Mouse (Mus musculus) C2C12 (cell line): Measurements from ENCODE around the gene Ssrp1.

ENCODE experiments used
- CEBPB ChIP-seq: IDR thresholded peaks from one replicate; pipeline ENCODE4 v1.6.1; 2011; ENCODE audit warnings: low read depth, mild to moderate bottlenecking, control low read depth, moderate library complexity
- CTCF ChIP-seq: IDR thresholded peaks from one replicate; pipeline ENCODE4 v1.5.1; 2011; ENCODE audit not compliant: control insufficient read depth, insufficient read depth, insufficient read length

GRCm38 (mm10) chr2:85056711-85057110, 19.7 kb downstream of the Ssrp1 start:
- TF ChIP-seq CTCF (no peak), CEBPB (no peak)
